Comparison of ENCODE assay signal across 9 mouse cellular contexts in genomic region chr14:20294947-20295346, GRCm38 (mm10). TPM values are rescaled to one million over a fixed set of nuclear protein-coding genes. Genes with fewer than 3 reads are reported as not detected.
DNase-seq lines count a peak whose midpoint lies in the region; ATAC-seq and TF ChIP-seq lines count a peak whose summit lies in the region.
"Had no signal": no experiment of that assay in that cellular context is flagged by ENCODE, and none has a peak within 500 bp of the region (broad histone marks: within the 10 kb centered on the region; RNA-seq: fewer than 3 reads in every experiment).

No protein-coding gene starts in this region.

- no peaks in the 10 kb centered on the region for H3K9me3 ChIP-seq in hindbrain, embryonic 16.5 days (ENCODE audit: control insufficient read depth, low read length)
- H3K9me3 ChIP-seq in midbrain, postnatal 0 days (ENCODE audit: low read length) = no peaks in the 10 kb centered on the region

- peak overlapping the region; percentile 60 for H3K27ac ChIP-seq in layer of hippocampus, adult 2 months
- no peak overlapping the region; the same call in 1 of the 2 replicates for H3K27ac ChIP-seq in brown adipose tissue, adult 24 weeks (replicated peaks; ENCODE audit: low read depth, low read length)
- H3K27ac ChIP-seq in hindbrain, embryonic 16.5 days (ENCODE audit: low read depth, low read length) = no peak overlapping the region
- H3K27ac ChIP-seq in midbrain, postnatal 0 days (ENCODE audit: low read depth, low read length) = no peak overlapping the region

- H3K4me1 ChIP-seq in brown adipose tissue, adult 24 weeks (ENCODE audit: control insufficient read depth, insufficient read depth, insufficient read length, low read length) = peaks cover 8% of the 10 kb centered on the region
- peaks cover 4% of the 10 kb centered on the region for H3K4me1 ChIP-seq in hindbrain, embryonic 16.5 days (ENCODE audit: control insufficient read depth, insufficient read depth, low read depth, low read length)
- H3K4me1 ChIP-seq in midbrain, postnatal 0 days (ENCODE audit: insufficient read depth, low read length) = no peaks in the 10 kb centered on the region

- H3K4me2 ChIP-seq in hindbrain, embryonic 16.5 days (ENCODE audit: low read length) = peak overlapping the region; percentile 71
- peak overlapping the region; percentile 58 for H3K4me2 ChIP-seq in midbrain, postnatal 0 days (ENCODE audit: low read depth, low read length, poor library complexity, severe bottlenecking)

- no peak for TF ChIP-seq CTCF in layer of hippocampus, adult 2 months (conservative IDR thresholded peaks at IDR 0.05)
- TF ChIP-seq CTCF in midbrain, postnatal 0 days (IDR thresholded peaks at IDR 0.05) = no peak

- DNase-seq in layer of hippocampus, adult 2 months (ENCODE audit: low spot score in 2 of 2) = no peak
- DNase-seq in layer of hippocampus, postnatal 14 days (ENCODE audit: low spot score in 2 of 2) = no peak
- DNase-seq in midbrain, postnatal 0 days (ENCODE audit: low spot score) = no peak
- no peak for DNase-seq in urinary bladder, postnatal 25 days (ENCODE audit: low spot score)
- DNase-seq in ovary, postnatal 14 days (ENCODE audit: low spot score) = no peak
- DNase-seq in left cerebral cortex, adult 8-10 months (ENCODE audit: low spot score in 2 of 2) = no peak

- H3K27me3 ChIP-seq in hindbrain, embryonic 16.5 days (replicated peaks; ENCODE audit: control insufficient read depth, insufficient read depth, low read length) = no peaks in the 10 kb centered on the region
- H3K27me3 ChIP-seq in midbrain, postnatal 0 days (ENCODE audit: insufficient read depth, low read length) = no peaks in the 10 kb centered on the region

- no peaks in the 10 kb centered on the region for H3K36me3 ChIP-seq in hindbrain, embryonic 16.5 days (ENCODE audit: control insufficient read depth, insufficient read depth, low read length)
- no peaks in the 10 kb centered on the region for H3K36me3 ChIP-seq in midbrain, postnatal 0 days (ENCODE audit: insufficient read depth, low read length)

- peak overlapping the region; percentile 54 for H3K4me3 ChIP-seq in layer of hippocampus, adult 2 months
- H3K4me3 ChIP-seq in brown adipose tissue, adult 24 weeks (ENCODE audit: insufficient read depth, low read depth, low read length) = peak overlapping the region; percentile 67
- H3K4me3 ChIP-seq in hindbrain, embryonic 16.5 days (ENCODE audit: low read length) = peak overlapping the region; percentile 50
- H3K4me3 ChIP-seq in midbrain, postnatal 0 days (ENCODE audit: low read depth, low read length) = peak overlapping the region; percentile 52

- 42% methylated on average over 8 of the region's 8 CpGs for WGBS in hindbrain, embryonic 16.5 days
- 51% methylated on average over 8 of the region's 8 CpGs for whole genome bisulfite sequencing in midbrain, postnatal 0 days

- no peak for ATAC-seq in hindbrain, embryonic 16.5 days
- no peak for ATAC-seq in midbrain, postnatal 0 days (ENCODE audit: low FRiP score)

- peak overlapping the region; percentile 36 for H3K9ac ChIP-seq in hindbrain, embryonic 16.5 days (ENCODE audit: low read depth, low read length)
- H3K9ac ChIP-seq in midbrain, postnatal 0 days (replicated peaks; ENCODE audit: low read length, poor library complexity, severe bottlenecking) = 0 out of 2 replicates have a peak overlapping the region, but pooled peaks have one; percentile 33

RNA-seq across cellular contexts. Expression of gene Nudt13, which starts 0.5 kb away (rescaled TPM):
- 10 to 100 TPM; 22.6 to 27.6 TPM for total RNA-seq in layer of hippocampus, adult 2 months (2021)
- total RNA-seq in layer of hippocampus, postnatal 14 days (2021) = 10 to 100 TPM; 23.4 to 28.3 TPM
- 92.5 and 106 TPM in 2 replicates for polyA plus RNA-seq in brown adipose tissue, adult 24 weeks (2012; ENCODE audit: insufficient read depth, insufficient read length, missing spikeins)
- polyA plus RNA-seq in hindbrain, embryonic 16.5 days (2015; fragmentation: Nextera tagmentation; extraction: Ambion mirVana) = 15.8 and 16.4 TPM in 2 replicates
- 6.9 and 16.2 TPM in 2 replicates for total RNA-seq in midbrain, postnatal 0 days (2014; rRNA removed)
- 11.8 and 12.0 TPM in 2 replicates for polyA plus RNA-seq in midbrain, postnatal 0 days (2015; fragmentation: Nextera tagmentation; extraction: Ambion mirVana)
- total RNA-seq in left cerebral cortex, adult 8-10 months (2022) = 10 to 100 TPM; 18.9 to 23.2 (median 21.2) TPM

RNA-seq across cellular contexts. Expression of gene Kcnk16, which starts 25.9 kb away (rescaled TPM):
- total RNA-seq in layer of hippocampus, adult 2 months (2021) = not detected
- total RNA-seq in layer of hippocampus, postnatal 14 days (2021) = not detected
- not detected in 2 replicates for polyA plus RNA-seq in brown adipose tissue, adult 24 weeks (2012; ENCODE audit: insufficient read depth, insufficient read length, missing spikeins)
- 0.09 TPM in 1 of 2 replicates, not detected in the other for polyA plus RNA-seq in hindbrain, embryonic 16.5 days (2015; fragmentation: Nextera tagmentation; extraction: Ambion mirVana)
- total RNA-seq in midbrain, postnatal 0 days (2014; rRNA removed) = 0.38 TPM in 1 of 2 replicates, not detected in the other
- polyA plus RNA-seq in midbrain, postnatal 0 days (2015; fragmentation: Nextera tagmentation; extraction: Ambion mirVana) = not detected in 2 replicates
- not detected for total RNA-seq in left cerebral cortex, adult 8-10 months (2022)
- total RNA-seq: left cerebral cortex, postnatal 25 days had no signal

RNA-seq across cellular contexts. Expression of gene Ecd, which starts 53.0 kb away (rescaled TPM):
- total RNA-seq in layer of hippocampus, adult 2 months (2021) = 10 to 100 TPM; 31.7 to 37.2 TPM
- total RNA-seq in layer of hippocampus, postnatal 14 days (2021) = 10 to 100 TPM; 27.9 to 32.8 TPM
- 18.7 and 18.9 TPM in 2 replicates for polyA plus RNA-seq in brown adipose tissue, adult 24 weeks (2012; ENCODE audit: insufficient read depth, insufficient read length, missing spikeins)
- polyA plus RNA-seq in hindbrain, embryonic 16.5 days (2015; fragmentation: Nextera tagmentation; extraction: Ambion mirVana) = 46.5 and 52.5 TPM in 2 replicates
- 39.6 and 42.6 TPM in 2 replicates for total RNA-seq in midbrain, postnatal 0 days (2014; rRNA removed)
- 36.3 TPM in 2 replicates for polyA plus RNA-seq in midbrain, postnatal 0 days (2015; fragmentation: Nextera tagmentation; extraction: Ambion mirVana)
- total RNA-seq in left cerebral cortex, adult 8-10 months (2022) = 10 to 100 TPM; 34.6 to 39.1 (median 36.5) TPM

RNA-seq across cellular contexts. Expression of gene Fam149b, which starts 53.0 kb away (rescaled TPM):
- 10 to 100 TPM; 46.6 to 52.8 TPM for total RNA-seq in layer of hippocampus, adult 2 months (2021)
- total RNA-seq in layer of hippocampus, postnatal 14 days (2021) = 10 to 100 TPM; 44.3 to 45.5 TPM
- polyA plus RNA-seq in brown adipose tissue, adult 24 weeks (2012; ENCODE audit: insufficient read depth, insufficient read length, missing spikeins) = 51.1 and 52.7 TPM in 2 replicates
- polyA plus RNA-seq in hindbrain, embryonic 16.5 days (2015; fragmentation: Nextera tagmentation; extraction: Ambion mirVana) = 40.1 and 40.4 TPM in 2 replicates
- total RNA-seq in midbrain, postnatal 0 days (2014; rRNA removed) = 61.5 and 70.3 TPM in 2 replicates
- polyA plus RNA-seq in midbrain, postnatal 0 days (2015; fragmentation: Nextera tagmentation; extraction: Ambion mirVana) = 24.4 and 25.4 TPM in 2 replicates
- 10 to 100 TPM; 45.3 to 49.3 (median 47.8) TPM for total RNA-seq in left cerebral cortex, adult 8-10 months (2022)
